Mouse (Mus musculus): Measurements from ENCODE around the gene Rbfox1.

Rbfox1 gene

DNA sequence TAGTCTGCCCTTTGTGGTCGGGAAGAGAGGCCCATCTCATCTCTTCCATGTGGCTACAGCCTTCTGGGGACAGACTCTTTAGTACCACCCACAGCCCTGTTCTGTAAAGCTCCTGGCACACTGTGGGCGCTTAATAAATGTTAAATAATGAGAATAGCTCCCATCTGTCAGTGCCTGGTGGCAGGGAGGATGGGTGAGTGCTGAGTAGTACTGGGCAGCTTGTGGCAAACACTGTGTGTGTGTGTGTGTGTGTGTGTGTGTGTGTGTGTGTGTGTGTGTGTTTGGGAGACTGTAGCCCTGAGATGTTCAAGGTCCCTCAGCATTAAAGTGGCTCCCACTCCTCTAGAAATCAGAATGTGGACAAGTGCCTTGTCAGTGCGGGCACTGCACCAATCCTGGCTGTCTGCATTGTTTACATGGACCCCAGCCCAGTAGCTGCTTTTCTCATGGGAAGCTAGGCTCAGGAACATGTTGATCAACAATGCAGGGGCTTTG is 1196.0 kb downstream of the Rbfox1 start:
- DNase-seq (ENCODE audit: low spot score in 2 of 2), result no peak

DNA sequence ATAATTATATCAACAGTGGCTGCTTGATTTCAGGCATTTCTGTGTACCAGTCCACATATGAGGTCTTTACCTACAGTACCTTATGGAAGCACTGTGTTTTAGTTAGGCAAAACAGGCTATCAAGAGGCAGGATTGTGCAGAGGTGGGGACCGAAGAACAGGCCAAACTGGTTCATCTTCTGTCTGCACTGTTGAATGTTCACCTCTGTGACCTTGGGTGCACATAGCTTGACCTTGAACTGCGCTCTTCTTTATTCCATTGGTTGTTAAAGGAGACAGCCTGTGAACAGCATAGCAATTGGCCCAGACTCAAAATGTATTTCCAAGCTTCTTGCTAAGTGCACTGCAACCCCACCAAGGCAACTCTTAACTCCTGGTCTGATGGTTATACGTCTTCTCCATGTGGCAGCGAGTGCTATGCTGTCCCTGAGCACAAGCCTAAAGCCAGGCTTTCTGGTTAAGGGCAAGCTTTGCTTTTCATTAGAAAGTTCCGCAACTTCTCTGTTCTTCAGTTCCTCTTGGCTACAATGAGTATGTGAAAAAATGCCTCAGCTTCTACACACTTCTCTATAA is 1196.6 kb downstream of the Rbfox1 start:
- DNase-seq (ENCODE audit: low spot score in 2 of 2), result no peak

GRCm38 (mm10) chr16:7083937-7084336 is 1198.8 kb downstream of the Rbfox1 start:
- no peak for DNase-seq (ENCODE audit: low spot score in 2 of 2)

GRCm38 (mm10) chr16:7088601-7089430 is 1203.7 kb downstream of the Rbfox1 start:
- no peak for DNase-seq (ENCODE audit: low spot score in 2 of 2)

- DNase-seq (ENCODE audit: low spot score in 2 of 2), result no peak
These were observed 1204.3 kb downstream of the Rbfox1 start for GRCm38 (mm10) chr16:7089475-7089874.

DNA sequence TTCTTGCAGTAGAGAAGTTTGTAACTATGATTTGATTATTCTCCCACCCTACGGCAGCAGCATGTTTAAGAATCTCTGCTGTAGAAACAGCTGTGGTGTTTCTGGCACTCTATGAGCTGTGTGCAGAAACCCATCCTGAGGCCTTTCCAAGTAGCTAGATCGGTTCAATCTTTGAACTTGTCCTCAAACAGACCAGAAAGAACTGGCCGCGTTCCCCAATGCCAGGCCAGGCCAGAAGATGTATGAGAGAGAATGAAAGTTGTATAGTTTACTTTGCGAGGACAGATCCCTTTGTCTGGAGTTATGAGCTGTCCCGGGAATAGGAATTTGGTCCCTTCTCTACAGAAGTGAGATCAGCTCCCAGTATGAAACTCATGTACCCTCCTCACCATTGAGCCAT is 1205.0 kb downstream of the Rbfox1 start:
- DNase-seq (ENCODE audit: low spot score in 2 of 2), result no peak

DNA sequence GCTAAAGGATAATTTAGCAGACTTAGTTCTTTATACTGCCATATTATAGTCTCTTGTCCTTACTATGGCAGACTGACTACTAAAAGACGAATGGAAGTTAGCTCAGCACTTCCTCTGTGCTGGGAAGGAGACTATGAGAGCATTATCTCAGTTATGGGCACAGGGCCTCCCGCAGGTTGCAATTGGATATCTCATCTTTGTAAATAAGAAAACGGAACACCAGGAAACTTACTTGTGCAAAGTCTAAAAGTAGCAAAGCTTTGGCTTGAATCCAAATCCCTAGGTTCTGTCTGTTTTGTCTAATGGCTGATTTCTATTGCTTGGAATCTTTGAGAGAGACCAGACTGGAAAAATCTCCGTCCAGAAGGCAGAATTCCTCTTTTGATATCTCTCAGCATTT is 1207.7 kb downstream of the Rbfox1 start:
- no peak for DNase-seq (ENCODE audit: low spot score in 2 of 2)

DNA sequence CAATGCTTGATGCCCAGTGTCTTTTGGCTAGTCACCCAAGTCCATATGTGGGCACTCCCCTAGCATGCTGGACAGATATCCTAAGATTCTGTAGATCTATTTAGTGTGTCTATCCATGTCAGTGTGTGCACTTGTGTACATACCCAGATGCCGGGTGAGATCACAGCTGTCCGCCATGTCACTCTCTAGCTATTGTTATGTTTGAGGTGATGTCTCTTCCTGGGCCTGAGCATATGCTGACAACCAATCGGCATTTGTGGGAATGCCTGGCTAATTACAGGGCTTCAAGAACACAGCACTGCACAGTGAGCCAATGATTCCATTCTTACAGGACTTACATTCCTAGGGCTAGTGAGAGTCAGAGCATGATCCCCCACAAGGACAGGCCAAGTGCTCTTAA is 1208.5 kb downstream of the Rbfox1 start:
- no peak for DNase-seq (ENCODE audit: low spot score in 2 of 2)

DNA sequence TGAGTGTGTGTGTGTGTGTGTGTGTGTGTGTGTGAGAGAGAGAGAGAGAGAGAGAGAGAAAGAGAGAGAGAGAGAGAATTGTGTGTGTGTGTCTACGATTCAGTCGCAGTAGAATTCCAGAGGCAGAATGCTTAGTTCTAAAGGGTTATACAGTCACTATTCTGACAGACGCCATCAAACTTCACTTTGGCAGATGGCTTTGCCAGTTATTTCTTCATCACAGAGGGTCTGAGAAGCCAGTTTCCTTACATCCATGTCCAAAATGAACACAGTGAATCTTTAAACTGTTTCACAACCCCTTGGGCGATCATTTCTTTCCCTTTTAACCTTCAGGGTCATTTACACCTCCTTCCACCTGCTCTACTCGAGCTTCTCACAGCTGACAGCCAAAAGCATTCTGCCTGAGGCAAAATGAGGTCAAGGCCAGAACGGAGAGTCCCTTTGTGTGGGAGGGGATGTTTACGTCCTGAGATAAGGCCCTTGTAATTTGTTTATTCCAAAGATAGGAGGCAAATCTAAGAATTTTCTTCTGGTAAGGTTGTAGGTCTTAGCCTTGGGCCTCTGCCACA is 1209.1 kb downstream of the Rbfox1 start:
- DNase-seq (ENCODE audit: low spot score in 2 of 2), result no peak

DNA sequence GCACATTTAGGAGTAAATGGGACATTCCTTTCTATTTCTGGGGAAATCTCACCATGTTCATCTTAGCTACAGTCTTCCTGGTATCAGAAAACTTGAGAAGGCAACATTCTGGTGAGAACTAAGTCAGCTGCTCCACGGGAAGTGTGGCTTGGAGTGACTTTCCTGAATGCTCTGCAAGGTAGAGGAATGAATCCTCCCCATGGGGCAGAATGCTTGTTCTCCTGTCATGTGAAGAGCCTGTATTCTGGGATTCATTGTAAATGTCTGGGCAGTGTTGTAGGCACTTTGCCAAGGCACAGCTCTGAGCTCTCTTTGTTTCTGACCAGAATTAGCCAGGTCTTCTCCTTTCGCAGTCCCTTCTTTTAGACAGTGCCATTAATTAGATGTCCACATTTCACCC is 1211.9 kb downstream of the Rbfox1 start:
- no peak for DNase-seq (ENCODE audit: low spot score in 2 of 2)

DNA sequence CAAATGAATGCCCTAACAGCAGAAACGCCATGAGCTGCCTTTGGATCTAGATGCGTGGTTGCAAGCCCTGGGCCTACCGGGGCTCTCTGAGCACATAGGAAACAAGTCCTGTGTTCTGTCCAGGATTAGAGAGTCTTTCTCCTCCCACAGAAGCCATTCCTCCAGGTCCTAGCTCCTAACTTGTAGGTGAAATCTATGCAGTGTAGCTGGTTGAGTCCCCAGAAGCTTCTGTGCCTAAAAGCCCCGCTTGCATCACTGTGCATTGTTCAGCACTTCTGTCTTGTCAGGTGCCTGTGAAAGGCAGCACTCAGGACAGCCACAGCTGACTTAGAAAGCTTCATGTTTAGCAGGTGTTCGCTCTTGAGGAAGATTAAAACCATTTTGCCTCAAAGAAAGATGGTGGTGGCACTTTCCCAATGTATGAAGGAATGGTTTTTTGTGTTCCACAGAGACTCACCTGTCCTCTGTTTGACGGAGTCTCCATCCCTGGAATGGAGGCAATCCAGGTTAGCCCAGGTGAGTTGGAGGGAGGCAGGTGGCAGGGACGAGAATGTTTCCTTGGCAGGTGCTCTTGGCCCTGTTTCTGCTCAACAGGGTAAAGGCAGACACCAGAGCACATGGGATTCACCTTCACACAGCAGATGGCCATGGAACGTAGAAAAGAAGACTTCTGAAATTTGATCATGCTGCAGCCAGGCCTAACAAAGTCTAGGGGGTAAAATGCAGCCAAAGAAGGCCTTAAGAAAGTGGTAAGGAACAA is 1213.0 kb downstream of the Rbfox1 start:
- no peak for DNase-seq (ENCODE audit: low spot score in 2 of 2)

GRCm38 (mm10) chr16:7099506-7100300 is 1214.5 kb downstream of the Rbfox1 start:
- no peak for DNase-seq (ENCODE audit: low spot score in 2 of 2)

- no peak for DNase-seq (ENCODE audit: low spot score in 2 of 2)
These were observed 1217.3 kb downstream of the Rbfox1 start for GRCm38 (mm10) chr16:7102486-7102885.

GRCm38 (mm10) chr16:7103301-7103700 is 1218.1 kb downstream of the Rbfox1 start:
- no peak for DNase-seq (ENCODE audit: low spot score in 2 of 2)

GRCm38 (mm10) chr16:7106450-7107015 is 1221.4 kb downstream of the Rbfox1 start:
- DNase-seq (ENCODE audit: low spot score in 2 of 2), result no peak

GRCm38 (mm10) chr16:7115945-7116344 is 1230.8 kb downstream of the Rbfox1 start:
- DNase-seq (ENCODE audit: low spot score in 2 of 2), result no peak

DNA sequence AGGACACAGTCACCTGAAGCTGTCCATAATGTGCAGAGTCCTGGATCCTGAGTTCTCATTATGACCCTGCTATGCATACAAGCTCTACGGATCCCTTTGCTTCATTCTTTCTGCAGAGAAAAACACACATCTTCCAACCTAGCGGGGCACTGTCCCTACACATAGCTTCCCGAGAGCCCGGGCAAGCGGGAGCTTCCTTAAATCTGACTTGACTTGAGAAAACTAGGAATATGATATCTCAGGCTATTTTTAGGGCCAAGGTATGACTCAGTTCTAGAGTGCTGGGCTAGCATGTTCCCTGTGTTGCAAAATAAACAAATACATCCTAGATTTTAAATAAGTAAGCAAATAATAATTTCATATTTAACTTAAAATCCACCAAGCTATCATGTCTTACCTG is 1244.4 kb downstream of the Rbfox1 start:
- no peak for DNase-seq (ENCODE audit: low spot score in 2 of 2)

DNA sequence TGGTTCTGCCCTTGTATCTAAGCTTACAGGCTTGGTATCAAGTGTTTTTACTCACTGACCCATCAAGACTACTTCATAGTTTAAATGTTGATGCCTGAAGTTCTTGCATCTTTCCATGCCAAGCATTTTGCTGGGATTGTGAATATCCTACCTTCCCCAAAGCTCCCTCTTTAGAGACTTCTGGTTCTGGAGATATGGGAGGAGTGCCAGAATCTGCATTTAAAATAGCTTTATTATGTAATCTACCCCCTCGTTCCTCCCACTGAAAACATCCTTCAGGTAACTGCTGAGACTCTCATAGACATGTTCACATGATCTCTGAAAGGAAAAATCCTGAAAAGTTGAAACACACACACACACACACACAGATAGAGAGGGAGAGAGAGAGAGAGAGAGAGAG is 1247.3 kb downstream of the Rbfox1 start:
- no peak for DNase-seq (ENCODE audit: low spot score in 2 of 2)

GRCm38 (mm10) chr16:7136971-7137370 is 1251.8 kb downstream of the Rbfox1 start:
- DNase-seq (ENCODE audit: low spot score in 2 of 2), result no peak

DNA sequence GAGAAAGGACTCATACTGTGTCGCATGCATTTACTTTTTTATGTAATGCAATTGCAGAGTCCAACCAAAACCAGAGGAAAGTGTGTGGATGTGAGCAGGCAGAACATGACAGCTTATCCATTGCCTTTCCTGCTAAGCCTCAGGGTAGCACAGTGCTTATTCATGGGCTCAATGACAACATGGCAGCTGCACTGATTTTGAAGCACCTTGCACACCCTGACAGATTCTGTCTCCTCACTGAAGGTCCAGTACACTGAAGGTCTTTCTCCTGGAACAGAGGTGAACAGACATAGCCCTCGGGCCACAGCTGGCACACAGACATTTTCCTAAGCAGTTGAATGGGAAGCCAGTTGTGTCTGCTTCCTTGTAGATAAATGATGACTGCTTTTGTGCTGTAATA is 1254.3 kb downstream of the Rbfox1 start:
- DNase-seq (ENCODE audit: low spot score in 2 of 2), result no peak

DNA sequence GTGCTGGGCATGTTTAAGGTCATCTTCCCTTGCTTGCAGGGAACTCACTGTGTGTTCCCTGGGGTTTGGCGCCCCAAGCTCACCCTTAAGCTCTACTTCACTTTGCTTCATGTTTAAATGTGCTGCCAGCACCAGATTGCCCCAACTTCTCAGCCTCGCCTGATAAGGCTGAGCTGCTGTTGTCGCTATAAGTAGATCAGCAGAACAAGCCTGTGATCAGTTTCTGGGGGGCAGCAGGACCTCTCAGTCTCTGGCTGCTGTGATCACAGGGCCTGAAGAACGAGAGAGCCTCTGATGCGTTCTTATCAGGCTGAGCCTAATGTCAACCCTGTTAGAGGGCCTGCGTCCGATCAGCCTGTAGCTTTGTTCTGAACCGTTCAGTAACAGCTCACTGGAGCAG is 1255.8 kb downstream of the Rbfox1 start:
- DNase-seq (ENCODE audit: low spot score in 2 of 2), result no peak

All from urinary bladder, adult 18-20 months (tissue).